Mouse (Mus musculus): ENCODE results near the gene Gm47791. TPM values are rescaled to one million over a fixed set of nuclear protein-coding genes. Genes with fewer than 3 reads are reported as not detected.

The Gm47791 gene
- polyA plus RNA-seq (2021; fragmentation: Nextera tagmentation) = not detected in 2 replicates
- long read RNA-seq, experiment 1 = 0 reads
- long read RNA-seq, experiment 2 = 0 reads

GRCm38 (mm10) chr1:82771022-82771586 lies at the start of gene Gm47791:
Gene Gm47791, minus strand, starts transcription at chr1:82771243.

GRCm38 (mm10) chr1:82768269-82768668 lies 2.8 kb downstream of the Gm47791 start, which contains the start of gene Tm4sf20:
Gene Tm4sf20, minus strand, starts transcription at chr1:82768461.

GRCm38 (mm10) chr1:82724339-82725025 lies 46.6 kb downstream of the Gm47791 start, which contains the start of gene Mff:
Gene Mff, plus strand, starts transcription at chr1:82724890.

Other genes with a start within 250 kb of the Gm47791 start
- 0.04 and 0.44 TPM in 2 replicates for gene Col4a4, start 184.4 kb downstream of the Gm47791 start, polyA plus RNA-seq (2021; fragmentation: Nextera tagmentation)
- 0.09 and 1.1 TPM in 2 replicates for gene Col4a3, start 184.3 kb downstream of the Gm47791 start, polyA plus RNA-seq (2021; fragmentation: Nextera tagmentation)
- 344 and 367 TPM in 2 replicates for gene Mff, start 46.4 kb downstream of the Gm47791 start, polyA plus RNA-seq (2021; fragmentation: Nextera tagmentation)
- gene Tm4sf20, start 2.8 kb downstream of the Gm47791 start, polyA plus RNA-seq (2021; fragmentation: Nextera tagmentation) = not detected in 2 replicates
- 4.2 and 5.3 TPM in 2 replicates for gene Agfg1, start 68.2 kb upstream of the Gm47791 start, polyA plus RNA-seq (2021; fragmentation: Nextera tagmentation)
- gene A030005L19Rik, start 142.1 kb upstream of the Gm47791 start, polyA plus RNA-seq (2021; fragmentation: Nextera tagmentation) = not detected in 2 replicates
- gene A030014E15Rik, start 153.7 kb upstream of the Gm47791 start, polyA plus RNA-seq (2021; fragmentation: Nextera tagmentation) = not detected in 2 replicates
- gene Gm6217, start 160.2 kb upstream of the Gm47791 start, polyA plus RNA-seq (2021; fragmentation: Nextera tagmentation) = not detected in 2 replicates
- gene A030003K21Rik, start 172.1 kb upstream of the Gm47791 start, polyA plus RNA-seq (2021; fragmentation: Nextera tagmentation) = not detected in 2 replicates
- not detected in 2 replicates for gene Gm7544, start 184.8 kb upstream of the Gm47791 start, polyA plus RNA-seq (2021; fragmentation: Nextera tagmentation)
- not detected in 2 replicates for gene Gm47955, start 189.0 kb upstream of the Gm47791 start, polyA plus RNA-seq (2021; fragmentation: Nextera tagmentation)
- not detected in 2 replicates for gene Gm47959, start 229.3 kb upstream of the Gm47791 start, polyA plus RNA-seq (2021; fragmentation: Nextera tagmentation)